Mouse (Mus musculus) hematopoietic stem cell, adult 5-6 weeks (primary cell): Measurements from ENCODE around the gene Tmem207. TPM values are rescaled to one million over a fixed set of nuclear protein-coding genes. Genes with fewer than 3 reads are reported as not detected.

Experiments used
- ATAC-seq, 2 experiments: fragments of 125-278 bp in 1 of 2; replicated peaks in 1 of 2; 2 replicates each; pipeline ENCODE4 v1.8.0; 2016 to 2017; ENCODE audit warnings: inconsistent platforms in 2 of 2, mild to moderate bottlenecking in 2 of 2, moderate number of reproducible peaks in 2 of 2, low read depth in 1 of 2, moderate TSS enrichment in 1 of 2; ENCODE audit not compliant: low FRiP score in 2 of 2, poor library complexity in 2 of 2, severe bottlenecking in 2 of 2, insufficient read depth in 1 of 2, low TSS enrichment in 1 of 2
- total RNA-seq: library from RNA; stranded (forward); fragments of 172-1452, 232-1000 nt; gene quantifications from 2 replicates; pipeline ENCODE4 v1.2.3, GENCODE M21; 2017

Tmem207 gene
- total RNA-seq, 1 experiment from 2014 or later: not detected

- ATAC-seq: no peak
Observed at GRCm38 (mm10) chr16:26495721-26496120, 30.8 kb downstream of the Tmem207 start.

DNA sequence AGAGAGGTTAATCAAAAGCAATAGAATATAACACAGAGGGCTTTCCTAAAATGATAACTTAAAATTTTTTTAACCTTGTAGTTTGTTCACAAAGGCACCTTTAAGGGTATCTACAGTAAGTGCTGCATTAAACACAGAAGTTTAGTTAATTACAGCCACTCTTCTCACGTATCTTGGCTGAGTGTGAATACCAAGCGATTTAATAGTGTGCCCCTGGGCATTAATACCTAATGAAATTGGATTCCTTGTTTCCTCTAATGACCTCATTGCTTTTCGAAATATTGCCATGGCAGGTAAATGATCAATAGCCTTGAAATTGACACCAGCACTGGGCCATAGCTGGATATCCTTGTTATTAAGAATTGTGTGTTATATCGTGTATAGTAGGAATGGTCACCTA, 55.3 kb downstream of the Tmem207 start:
- ATAC-seq: no peak

DNA sequence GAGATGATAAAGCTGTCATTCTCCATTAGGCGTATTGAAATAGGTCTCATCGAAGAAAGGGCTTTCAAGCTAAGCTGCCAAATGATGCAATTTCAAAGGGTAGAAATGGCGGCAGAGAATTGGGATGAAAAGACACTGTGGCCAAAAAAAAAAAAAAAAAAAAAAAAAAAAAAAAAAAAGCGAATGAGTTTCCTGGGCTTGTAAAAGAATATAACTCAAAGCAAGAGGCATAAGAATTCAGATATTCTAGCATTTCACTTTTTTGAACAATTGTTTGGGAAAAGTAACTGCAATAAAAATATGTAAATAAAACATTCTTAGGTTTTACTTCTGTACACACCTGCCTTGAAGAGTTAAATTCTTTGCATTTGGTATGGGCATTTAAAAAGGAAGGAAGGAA, 60.0 kb downstream of the Tmem207 start:
- ATAC-seq: no peak

DNA sequence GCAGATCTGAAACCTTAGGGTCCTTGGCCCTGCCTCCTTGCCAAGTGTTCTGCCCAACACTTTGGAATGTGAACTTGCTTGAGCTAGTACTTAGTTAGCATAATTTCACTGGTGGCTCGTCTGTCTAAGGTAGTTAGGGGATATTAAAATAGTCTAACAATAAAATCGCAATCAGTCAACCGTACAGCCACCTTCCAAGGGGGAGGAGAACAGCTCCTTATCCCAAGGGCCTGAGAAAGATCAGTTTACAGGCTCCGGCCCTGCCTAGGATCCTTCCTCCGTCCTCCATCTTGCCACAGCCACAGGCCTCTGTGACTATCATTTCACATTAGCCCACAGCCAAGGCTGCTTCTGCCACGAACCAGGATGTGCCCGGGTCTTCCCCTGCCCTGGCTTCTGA, 63.7 kb downstream of the Tmem207 start, which contains the start of gene Cldn16:
Gene Cldn16, plus strand, starts transcription at position 301 of the 400 bp plus-strand sequence.
- ATAC-seq: no peak

DNA sequence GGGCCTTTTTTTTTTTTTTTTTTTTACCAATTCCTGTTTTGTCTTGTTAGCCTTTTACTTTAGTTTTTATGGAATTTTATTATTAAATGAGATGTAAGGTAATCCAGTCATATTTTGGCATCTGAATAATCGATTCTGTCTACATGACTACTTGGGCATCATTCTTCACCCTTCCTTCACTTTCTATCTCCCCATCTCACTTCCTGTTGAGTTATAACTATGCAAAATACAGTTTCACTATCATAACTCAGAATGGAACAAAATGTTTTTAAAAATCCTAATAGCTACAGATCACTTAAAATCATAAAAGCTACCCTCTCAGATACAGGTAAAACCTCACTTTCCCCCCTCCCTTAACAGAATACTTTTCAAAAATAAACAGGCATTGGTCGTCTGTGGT, 70.4 kb downstream of the Tmem207 start:
- no peak for ATAC-seq

DNA sequence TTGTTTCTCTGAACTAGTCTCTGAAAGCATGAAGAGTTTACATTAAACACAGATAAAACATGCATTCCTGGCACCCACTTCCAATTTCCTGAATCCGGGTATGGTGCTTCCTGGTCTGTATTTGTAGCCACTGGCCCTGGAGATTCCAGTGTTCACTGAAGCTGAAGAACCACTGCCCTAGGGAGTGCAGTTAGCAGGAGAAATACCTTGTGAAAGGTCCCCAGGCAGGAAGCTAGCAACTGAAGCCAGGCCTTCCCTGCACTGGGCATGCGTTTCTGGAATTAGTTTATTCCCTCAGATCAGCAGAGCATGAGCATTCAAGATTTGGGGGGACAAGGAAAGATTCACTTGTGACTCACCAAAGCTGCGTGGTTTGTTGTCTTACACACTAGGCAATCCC, 72.4 kb downstream of the Tmem207 start:
- no peak for ATAC-seq

Other genes starting within 250 kb of the Tmem207 start
- gene Cldn1, start 154.9 kb downstream of the Tmem207 start, total RNA-seq: 0.50 and 1.6 TPM in 2 replicates
- not detected in 2 replicates for gene Cldn16, start 63.6 kb downstream of the Tmem207 start, total RNA-seq
- gene Il1rap, start 54.9 kb upstream of the Tmem207 start, total RNA-seq: 14.4 and 14.6 TPM in 2 replicates